Mouse (Mus musculus) lung, postnatal 14 days (tissue): ENCODE measurements at regions not wholly inside any gene's neighbourhood (a gene's known extent, or its start where the extent isn't known, plus 50 kb on each side); places are given as distances from the start of the nearest gene placed in this dataset.
A peak's percentile ranks its signal among the peaks of the same experiment; 100 is the strongest.

Source experiments
- DNase-seq: peaks from one replicate; pipeline ENCODE4 v3.0.0; 2021

GRCm38 (mm10) chr5:96936239-96936638 is 61.2 kb upstream of the Bmp2k start:
- DNase-seq, result no peak

GRCm38 (mm10) chr5:96938718-96939117 is 58.8 kb upstream of the Bmp2k start:
- no peak for DNase-seq

- no peak for DNase-seq
These were observed 58.2 kb upstream of the Bmp2k start for GRCm38 (mm10) chr5:96939273-96939672.

- no peak for DNase-seq
These were observed 57.1 kb upstream of the Bmp2k start for GRCm38 (mm10) chr5:96940170-96941086.

GRCm38 (mm10) chr5:96941087-96941468 is 56.4 kb upstream of the Bmp2k start:
- DNase-seq, result peak; percentile 23

GRCm38 (mm10) chr5:96941518-96941917 is 56.0 kb upstream of the Bmp2k start:
- no peak for DNase-seq
